Mouse (Mus musculus): ENCODE measurements around the gene Itga2.

GRCm38 (mm10) chr13:114817751-114818360 lies 114.0 kb downstream of the Itga2 start, which contains the start of gene Mocs2:
- TF ChIP-seq CTCF (IDR thresholded peaks at IDR 0.05; ENCODE audit: control insufficient read depth, insufficient read depth, insufficient read length) (no peak), USF1 (IDR thresholded peaks at IDR 0.05; ENCODE audit: low read depth) (no peak), MYOG (IDR thresholded peaks at IDR 0.05; ENCODE audit: control insufficient read depth, extremely low read depth, insufficient read length) (no peak), MAX (IDR thresholded peaks at IDR 0.05) (no peak)

Measured in C2C12 (cell line).